Mouse (Mus musculus) T-helper 17 cell (primary cell): ENCODE measurements at regions not wholly inside any gene's neighbourhood (a gene's known extent, or its start where the extent isn't known, plus 50 kb on each side); places are given as distances from the start of the nearest gene placed in this dataset.

Experiments used
- in situ Hi-C, 2 experiments: fragments of 300-600 bp; cut with MboI, MseI; formaldehyde crosslinking; loops; 1 replicate in 1 of 2; 2 replicates in 1 of 2; pipeline ENCODE4 v1.15.1; 2025; ENCODE audit warnings: high pct_unique_total_duplicates in 2 of 2

DNA sequence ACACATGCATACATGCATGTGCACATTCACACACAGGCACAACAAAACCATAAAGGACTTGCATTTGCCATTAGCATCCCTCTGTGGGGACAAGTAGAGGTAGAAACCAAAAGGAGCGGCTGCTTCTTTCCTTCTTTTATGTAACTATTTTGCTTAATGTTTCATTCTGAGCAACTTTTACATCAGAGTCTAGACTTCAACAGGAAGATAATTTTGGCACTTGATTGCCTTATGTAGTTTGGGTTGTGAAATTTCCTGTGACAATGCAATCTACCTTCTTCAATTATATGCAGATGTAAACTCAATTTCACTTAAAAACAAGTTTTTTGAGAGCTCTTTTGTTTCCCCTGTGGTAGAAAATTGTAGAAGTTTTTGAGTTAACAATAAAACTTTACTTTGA, 56.1 kb upstream of the Adgrf1 start:
- in situ Hi-C loops = no loop called here

DNA sequence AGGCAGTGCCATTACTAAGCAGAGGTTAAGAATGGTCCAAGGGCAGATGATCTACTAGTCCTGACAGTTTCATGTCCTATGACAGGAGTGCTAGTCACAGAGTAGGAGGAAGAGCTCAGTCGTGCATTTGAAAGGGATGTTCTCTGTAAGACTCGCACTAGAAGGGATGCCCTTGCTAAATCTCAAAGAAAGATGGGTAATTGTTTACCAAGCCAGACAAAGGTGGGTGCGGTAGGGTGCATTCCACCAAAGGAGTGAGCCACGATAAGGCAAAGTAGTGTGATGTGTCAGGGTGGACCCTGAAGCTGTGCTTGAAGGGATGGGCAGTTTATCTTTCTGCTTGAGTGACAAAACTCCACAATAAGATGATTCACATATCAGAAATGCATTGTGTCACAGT, 50.5 kb upstream of the Adgrf1 start:
- in situ Hi-C loops = loop anchor here in 1 of 2 experiments (5.0 kb wide), 2 partner anchors 72 to 212 kb away; no protein-coding TSS in a partner anchor
